Mouse (Mus musculus) small intestine, adult 2 months (tissue): ENCODE results near the gene Mef2c.

Experiments
- CTCF ChIP-seq: fragments of 200-500 bp; IDR thresholded peaks from 2 replicates; pipeline ENCODE4 v1.5.1; 2012; ENCODE audit warnings: low read depth, mild to moderate bottlenecking, control low read depth, inconsistent platforms, low read length, moderate library complexity, mixed read lengths; ENCODE audit not compliant: insufficient replicate concordance, insufficient read length; ENCODE audit errors: extremely low read depth
- POLR2A ChIP-seq: fragments of 200-500 bp; IDR thresholded peaks from 2 replicates; pipeline ENCODE4 v1.6.1; 2012; ENCODE audit warnings: low read depth, mild to moderate bottlenecking, control low read depth, inconsistent platforms, low read length, moderate library complexity

DNA sequence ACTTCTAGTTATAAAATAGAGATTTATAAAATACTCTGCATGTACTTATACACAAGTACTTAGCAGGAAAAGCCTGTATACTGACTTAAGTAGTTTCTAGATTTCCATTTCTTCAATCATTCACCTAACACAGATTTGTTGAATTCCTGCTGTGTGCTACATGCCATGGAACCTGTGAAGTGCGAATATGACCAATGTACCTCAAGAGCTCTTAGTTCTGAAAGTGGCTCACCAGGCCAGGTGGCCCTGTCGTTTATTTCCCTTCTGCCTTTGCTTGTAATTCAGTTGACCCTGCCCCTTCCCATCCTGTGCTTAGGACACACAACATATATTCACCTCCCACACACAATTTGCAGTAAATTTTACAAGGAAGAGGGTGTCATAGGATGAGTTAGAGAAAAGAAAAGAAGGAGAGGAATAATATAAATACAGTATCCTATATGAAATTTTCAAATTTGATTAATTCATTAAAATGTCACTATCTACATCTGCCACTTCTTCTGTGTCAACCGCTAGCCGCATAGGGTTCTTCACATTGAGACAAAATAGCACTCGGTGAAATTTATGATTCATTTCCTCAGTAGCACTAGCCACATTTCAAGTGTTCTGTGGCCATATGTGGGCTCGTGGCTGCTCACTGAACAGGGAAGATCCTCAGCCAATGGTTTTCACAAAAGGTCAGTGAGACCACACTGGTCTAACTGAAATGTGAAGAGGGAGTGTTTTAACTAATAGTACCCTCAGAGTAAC lies 93.3 kb downstream of the Mef2c start:
- TF ChIP-seq POLR2A (no peak), CTCF (no peak)
